Mouse (Mus musculus): ENCODE results near the gene Chst11. TPM values are rescaled to one million over a fixed set of nuclear protein-coding genes. Genes with fewer than 3 reads are reported as not detected.

Gene Chst11
- polyA plus RNA-seq, 1 experiment from 2014 or later, result 1.1 TPM

GRCm38 (mm10) chr10:83151896-83152685, 166.8 kb downstream of the Chst11 start:
- no peak for ATAC-seq (ENCODE audit: insufficient read depth, low FRiP score)
- no peaks in the 10 kb centered on the region for H3K9me3 ChIP-seq (replicated peaks; ENCODE audit: control insufficient read depth, low read length)
- 34% methylated on average over 16 of the region's 16 CpGs for WGBS
- peak overlapping the region; percentile 7; the same call in 1 of the 2 replicates for H3K27ac ChIP-seq (ENCODE audit: low read length)
- H3K27me3 ChIP-seq (ENCODE audit: control insufficient read depth, insufficient read depth, low read length), result no peaks in the 10 kb centered on the region
- peak overlapping the region; percentile 4; the same call in 1 of the 2 replicates for H3K4me2 ChIP-seq (ENCODE audit: low read depth, low read length)
- peaks cover 27% of the 10 kb centered on the region for H3K4me1 ChIP-seq (ENCODE audit: control insufficient read depth, insufficient read depth, low read length)
- H3K9ac ChIP-seq (ENCODE audit: low read length), result no peak overlapping the region
- no peaks in the 10 kb centered on the region for H3K36me3 ChIP-seq (ENCODE audit: control insufficient read depth, insufficient read depth, low read length)
- H3K4me3 ChIP-seq (replicated peaks; ENCODE audit: low read length), result no peak overlapping the region

GRCm38 (mm10) chr10:83152723-83153122, 167.4 kb downstream of the Chst11 start:
- Histone ChIP-seq H3K9me3 (replicated peaks; ENCODE audit: control insufficient read depth, low read length) (no peaks in the 10 kb centered on the region), H3K4me3 (replicated peaks; ENCODE audit: low read length) (no peak overlapping the region), H3K36me3 (ENCODE audit: control insufficient read depth, insufficient read depth, low read length) (no peaks in the 10 kb centered on the region), H3K27ac (ENCODE audit: low read length) (no peak overlapping the region), H3K4me2 (ENCODE audit: low read depth, low read length) (no peak overlapping the region), H3K9ac (ENCODE audit: low read length) (no peak overlapping the region), H3K27me3 (ENCODE audit: control insufficient read depth, insufficient read depth, low read length) (no peaks in the 10 kb centered on the region), H3K4me1 (ENCODE audit: control insufficient read depth, insufficient read depth, low read length) (peaks cover 27% of the 10 kb centered on the region)
- ATAC-seq (ENCODE audit: insufficient read depth, low FRiP score), result no peak
- 77% methylated on average over 1 of the region's 1 CpGs for WGBS

GRCm38 (mm10) chr10:83153374-83153773, 168.1 kb downstream of the Chst11 start:
- no peak overlapping the region for H3K4me2 ChIP-seq (ENCODE audit: low read depth, low read length)
- no peaks in the 10 kb centered on the region for H3K27me3 ChIP-seq (ENCODE audit: control insufficient read depth, insufficient read depth, low read length)
- no peak overlapping the region for H3K4me3 ChIP-seq (replicated peaks; ENCODE audit: low read length)
- no peaks in the 10 kb centered on the region for H3K36me3 ChIP-seq (ENCODE audit: control insufficient read depth, insufficient read depth, low read length)
- H3K9me3 ChIP-seq (replicated peaks; ENCODE audit: control insufficient read depth, low read length), result no peaks in the 10 kb centered on the region
- no peak for ATAC-seq (ENCODE audit: insufficient read depth, low FRiP score)
- no peak overlapping the region for H3K9ac ChIP-seq (ENCODE audit: low read length)
- H3K27ac ChIP-seq (ENCODE audit: low read length), result no peak overlapping the region
- H3K4me1 ChIP-seq (ENCODE audit: control insufficient read depth, insufficient read depth, low read length), result peaks cover 27% of the 10 kb centered on the region
- WGBS, result 85% methylated on average over 5 of the region's 5 CpGs

DNA sequence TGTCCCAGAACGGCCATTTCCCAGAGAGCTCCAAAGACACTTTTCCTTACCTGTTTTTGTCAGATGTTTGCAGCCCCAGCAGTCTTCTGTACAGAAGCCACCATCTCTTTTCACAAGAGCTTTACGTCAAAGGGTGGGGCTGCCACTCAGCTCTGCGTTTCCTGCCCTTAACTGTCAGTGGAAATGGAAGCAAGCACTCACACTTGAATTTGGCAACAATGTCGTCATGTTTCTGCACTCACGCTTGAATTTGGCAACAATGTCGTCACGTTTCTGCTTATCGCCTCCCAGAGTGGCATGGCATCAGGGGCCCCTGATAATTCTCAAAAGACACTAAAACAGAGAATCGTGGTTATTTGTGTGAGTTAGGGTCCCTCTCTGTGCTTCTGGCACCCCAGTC, 168.6 kb downstream of the Chst11 start:
- WGBS, result 73% methylated on average over 9 of the region's 9 CpGs
- no peaks in the 10 kb centered on the region for H3K9me3 ChIP-seq (replicated peaks; ENCODE audit: control insufficient read depth, low read length)

GRCm38 (mm10) chr10:83157289-83157688, 172.0 kb downstream of the Chst11 start:
- WGBS, result 76% methylated on average over 5 of the region's 5 CpGs
- Histone ChIP-seq H3K9me3 (replicated peaks; ENCODE audit: control insufficient read depth, low read length) (no peaks in the 10 kb centered on the region), H3K27ac (ENCODE audit: low read length) (no peak overlapping the region), H3K27me3 (ENCODE audit: control insufficient read depth, insufficient read depth, low read length) (no peaks in the 10 kb centered on the region), H3K4me1 (ENCODE audit: control insufficient read depth, insufficient read depth, low read length) (peaks cover 19% of the 10 kb centered on the region), H3K4me3 (replicated peaks; ENCODE audit: low read length) (no peak overlapping the region), H3K9ac (ENCODE audit: low read length) (no peak overlapping the region), H3K36me3 (ENCODE audit: control insufficient read depth, insufficient read depth, low read length) (no peaks in the 10 kb centered on the region), H3K4me2 (ENCODE audit: low read depth, low read length) (no peak overlapping the region)
- ATAC-seq (ENCODE audit: insufficient read depth, low FRiP score), result no peak

More for the DNA sequence above, 168.6 kb downstream of the Chst11 start:
- Histone ChIP-seq H3K4me2 (ENCODE audit: low read depth, low read length) (no peak overlapping the region), H3K9ac (ENCODE audit: low read length) (no peak overlapping the region), H3K27ac (ENCODE audit: low read length) (no peak overlapping the region), H3K27me3 (ENCODE audit: control insufficient read depth, insufficient read depth, low read length) (no peaks in the 10 kb centered on the region), H3K4me1 (ENCODE audit: control insufficient read depth, insufficient read depth, low read length) (peaks cover 27% of the 10 kb centered on the region), H3K36me3 (ENCODE audit: control insufficient read depth, insufficient read depth, low read length) (no peaks in the 10 kb centered on the region), H3K4me3 (replicated peaks; ENCODE audit: low read length) (no peak overlapping the region)
- ATAC-seq (ENCODE audit: insufficient read depth, low FRiP score), result no peak

- WGBS, result 72% methylated on average over 8 of the region's 8 CpGs
- no peak for ATAC-seq (ENCODE audit: insufficient read depth, low FRiP score)
Measured at GRCm38 (mm10) chr10:83158322-83158721, 173.0 kb downstream of the Chst11 start.

DNA sequence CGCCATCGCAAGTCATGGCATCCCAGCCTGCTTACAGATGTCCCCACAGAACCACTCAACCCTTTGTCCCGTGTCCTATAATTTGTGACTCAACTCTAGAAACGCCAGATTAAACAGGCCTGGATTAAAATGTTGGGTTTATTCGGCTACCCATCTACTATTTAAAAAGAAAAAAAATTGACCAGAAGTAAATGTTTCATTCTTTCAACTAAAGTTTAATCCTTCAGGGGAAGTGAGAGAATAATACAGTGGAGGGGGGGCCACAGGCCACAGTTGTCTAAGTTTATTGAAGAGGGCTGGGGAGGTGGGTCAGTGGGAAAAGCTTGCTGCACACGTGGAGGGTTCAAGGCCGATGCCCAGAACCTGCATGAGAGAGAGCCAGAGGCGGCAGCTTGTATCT, 173.9 kb downstream of the Chst11 start:
- H3K36me3 ChIP-seq (ENCODE audit: control insufficient read depth, insufficient read depth, low read length), result no peaks in the 10 kb centered on the region
- no peak for ATAC-seq (ENCODE audit: insufficient read depth, low FRiP score)
- H3K27me3 ChIP-seq (ENCODE audit: control insufficient read depth, insufficient read depth, low read length), result no peaks in the 10 kb centered on the region
- H3K27ac ChIP-seq (ENCODE audit: low read length), result no peak overlapping the region
- H3K9me3 ChIP-seq (replicated peaks; ENCODE audit: control insufficient read depth, low read length), result no peaks in the 10 kb centered on the region
- 80% methylated on average over 8 of the region's 8 CpGs for WGBS
- H3K4me1 ChIP-seq (ENCODE audit: control insufficient read depth, insufficient read depth, low read length), result peaks cover 30% of the 10 kb centered on the region
- H3K9ac ChIP-seq (ENCODE audit: low read length), result no peak overlapping the region
- H3K4me2 ChIP-seq (ENCODE audit: low read depth, low read length), result no peak overlapping the region
- H3K4me3 ChIP-seq (replicated peaks; ENCODE audit: low read length), result no peak overlapping the region

More at GRCm38 (mm10) chr10:83158322-83158721, 173.0 kb downstream of the Chst11 start:
- H3K9ac ChIP-seq (ENCODE audit: low read length), result no peak overlapping the region
- H3K4me3 ChIP-seq (replicated peaks; ENCODE audit: low read length), result no peak overlapping the region
- H3K9me3 ChIP-seq (replicated peaks; ENCODE audit: control insufficient read depth, low read length), result no peaks in the 10 kb centered on the region
- no peak overlapping the region for H3K27ac ChIP-seq (ENCODE audit: low read length)
- H3K36me3 ChIP-seq (ENCODE audit: control insufficient read depth, insufficient read depth, low read length), result no peaks in the 10 kb centered on the region
- H3K4me1 ChIP-seq (ENCODE audit: control insufficient read depth, insufficient read depth, low read length), result peaks cover 22% of the 10 kb centered on the region
- H3K4me2 ChIP-seq (ENCODE audit: low read depth, low read length), result no peak overlapping the region
- no peaks in the 10 kb centered on the region for H3K27me3 ChIP-seq (ENCODE audit: control insufficient read depth, insufficient read depth, low read length)

DNA sequence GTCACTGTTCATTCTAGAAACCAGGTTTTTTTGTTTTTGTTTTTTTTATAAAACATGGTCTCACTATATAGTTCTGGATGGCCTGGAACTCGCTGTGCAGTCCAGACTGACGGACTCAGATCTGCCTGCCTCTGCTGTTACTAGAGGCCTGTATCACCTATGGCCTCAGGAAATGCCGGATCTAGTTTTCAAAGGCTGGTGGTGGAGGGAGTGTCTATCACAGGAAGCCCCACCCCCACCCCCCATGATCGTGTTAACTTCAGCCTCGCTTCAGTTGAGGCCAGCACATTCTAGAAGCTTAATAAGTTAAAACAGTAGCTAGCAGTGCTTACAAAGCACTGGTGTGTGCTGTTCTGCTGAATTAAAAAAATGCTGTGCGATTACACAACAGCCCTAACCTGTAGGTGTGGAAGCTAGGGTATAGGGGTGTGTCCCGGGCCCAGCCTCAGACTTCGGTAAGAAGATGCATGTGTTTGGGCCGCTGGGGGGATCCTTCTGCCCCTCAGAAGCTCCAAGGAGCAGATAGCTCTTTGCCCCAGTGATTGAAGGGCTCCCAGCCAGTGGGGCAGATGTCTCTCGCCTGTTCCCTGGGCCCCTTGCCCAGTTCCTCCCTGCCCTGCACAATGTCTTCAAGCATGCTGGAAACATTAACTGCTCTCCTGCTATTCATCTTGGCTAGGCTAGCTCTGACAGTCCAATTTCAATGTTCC, 176.5 kb downstream of the Chst11 start:
- no peak overlapping the region for H3K9ac ChIP-seq (ENCODE audit: low read length)
- no peaks in the 10 kb centered on the region for H3K9me3 ChIP-seq (replicated peaks; ENCODE audit: control insufficient read depth, low read length)
- no peak overlapping the region for H3K4me2 ChIP-seq (ENCODE audit: low read depth, low read length)
- peak; percentile 76; the same call in 1 of the 2 replicates for ATAC-seq (ENCODE audit: insufficient read depth, low FRiP score)
- H3K36me3 ChIP-seq (ENCODE audit: control insufficient read depth, insufficient read depth, low read length), result no peaks in the 10 kb centered on the region
- WGBS, result 46% methylated on average over 10 of the region's 10 CpGs
- H3K27ac ChIP-seq (ENCODE audit: low read length), result peak overlapping the region; percentile 35
- H3K27me3 ChIP-seq (ENCODE audit: control insufficient read depth, insufficient read depth, low read length), result no peaks in the 10 kb centered on the region
- H3K4me3 ChIP-seq (replicated peaks; ENCODE audit: low read length), result no peak overlapping the region
- peaks cover 34% of the 10 kb centered on the region for H3K4me1 ChIP-seq (ENCODE audit: control insufficient read depth, insufficient read depth, low read length)

DNA sequence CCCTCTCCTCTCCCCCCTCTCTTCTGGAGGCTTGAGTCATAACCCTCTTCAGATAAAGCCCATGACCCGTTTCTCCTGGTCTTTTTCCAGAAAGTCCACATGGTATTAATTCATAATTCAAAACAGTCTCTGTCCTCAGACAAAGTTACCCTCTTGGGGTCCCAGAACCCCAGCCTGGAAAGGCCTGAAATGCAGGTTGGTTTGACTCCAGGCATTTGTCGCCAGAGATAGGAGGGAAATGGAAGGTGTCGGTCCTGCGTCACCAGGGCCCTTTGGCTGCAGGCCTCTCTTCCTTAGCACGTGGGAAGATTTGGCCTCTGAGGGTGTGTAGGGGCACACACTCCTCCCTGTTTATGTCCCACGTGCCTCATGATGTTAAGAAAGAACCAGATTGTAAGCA, 178.6 kb downstream of the Chst11 start:
- H3K27ac ChIP-seq (ENCODE audit: low read length), result no peak overlapping the region
- no peaks in the 10 kb centered on the region for H3K36me3 ChIP-seq (ENCODE audit: control insufficient read depth, insufficient read depth, low read length)
- H3K4me2 ChIP-seq (ENCODE audit: low read depth, low read length), result no peak overlapping the region
- H3K27me3 ChIP-seq (ENCODE audit: control insufficient read depth, insufficient read depth, low read length), result no peaks in the 10 kb centered on the region
- H3K9ac ChIP-seq (ENCODE audit: low read length), result no peak overlapping the region; the same call in 1 of the 2 replicates
- H3K4me1 ChIP-seq (ENCODE audit: control insufficient read depth, insufficient read depth, low read length), result peaks cover 44% of the 10 kb centered on the region
- no peaks in the 10 kb centered on the region for H3K9me3 ChIP-seq (replicated peaks; ENCODE audit: control insufficient read depth, low read length)
- 52% methylated on average over 6 of the region's 6 CpGs for whole genome bisulfite sequencing
- no peak for ATAC-seq (ENCODE audit: insufficient read depth, low FRiP score)
- H3K4me3 ChIP-seq (replicated peaks; ENCODE audit: low read length), result no peak overlapping the region

Measured in stomach, embryonic 16.5 days (tissue).